Mouse (Mus musculus): ENCODE measurements at regions not wholly inside any gene's neighbourhood (a gene's known extent, or its start where the extent isn't known, plus 50 kb on each side); places are given as distances from the start of the nearest gene placed in this dataset.

DNA sequence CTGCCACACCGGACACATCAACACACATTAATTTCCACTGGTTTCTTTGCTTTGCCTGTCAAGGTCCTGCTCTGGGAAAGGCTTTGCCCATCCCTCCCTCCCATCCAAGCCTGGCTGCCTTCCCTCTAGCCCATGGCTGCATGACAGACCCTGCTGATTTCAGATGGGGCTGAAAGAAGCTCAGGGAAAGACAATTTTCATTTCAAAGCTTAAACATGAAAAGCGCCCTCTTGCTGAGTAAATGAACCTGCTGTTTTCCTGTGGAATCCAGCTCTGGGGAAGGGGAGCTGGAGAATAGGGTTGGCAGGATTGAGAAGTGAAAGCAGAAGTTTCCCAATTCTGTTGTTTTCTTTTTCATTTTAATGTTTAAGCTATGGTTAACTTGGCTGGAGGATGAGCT is 341.1 kb upstream of the Cpeb2 start:
- TF ChIP-seq MAX (IDR thresholded peaks at IDR 0.05; ENCODE audit: low read depth) (no peak), POLR2A (IDR thresholded peaks at IDR 0.05; ENCODE audit: insufficient read length, low read depth) (no peak)
